Mouse (Mus musculus): ENCODE data around the gene Kdsr. TPM values are rescaled to one million over a fixed set of nuclear protein-coding genes. Genes with fewer than 3 reads are reported as not detected.

Gene Kdsr
- polyA plus RNA-seq, 1 experiment, result 52.5 TPM

- Histone ChIP-seq H3K4me1 (ENCODE audit: control insufficient read depth, insufficient read depth, low read length) (peaks cover 5% of the 10 kb centered on the region), H3K27ac (ENCODE audit: insufficient read depth, low read length) (peak overlapping the region; percentile 66), H3K9me3 (replicated peaks; ENCODE audit: control insufficient read depth, insufficient read depth, low read length, poor library complexity, severe bottlenecking) (no peaks in the 10 kb centered on the region), H3K36me3 (ENCODE audit: control insufficient read depth, insufficient read depth, low read length, poor library complexity, severe bottlenecking) (peaks cover 4% of the 10 kb centered on the region; the same call in 1 of the 2 replicates), H3K27me3 (ENCODE audit: control insufficient read depth, insufficient read depth, low read length, poor library complexity, severe bottlenecking) (no peaks in the 10 kb centered on the region), H3K9ac (ENCODE audit: low read depth, poor library complexity, severe bottlenecking) (peak overlapping the region; percentile 97), H3K4me3 (ENCODE audit: low read depth, low read length) (peak overlapping the region; percentile 99)
- no peak for TF ChIP-seq POLR2A (IDR thresholded peaks at IDR 0.05; ENCODE audit: insufficient read depth, low read length)
- no peak for TF ChIP-seq EP300 (IDR thresholded peaks at IDR 0.05; ENCODE audit: insufficient read depth, low read depth, low read length)
- TF ChIP-seq CTCF (IDR thresholded peaks at IDR 0.05; ENCODE audit: low read depth, low read length), result no peak
Measured at GRCm38 (mm10) chr1:106795634-106796541, 36.4 kb upstream of the Kdsr start.

DNA sequence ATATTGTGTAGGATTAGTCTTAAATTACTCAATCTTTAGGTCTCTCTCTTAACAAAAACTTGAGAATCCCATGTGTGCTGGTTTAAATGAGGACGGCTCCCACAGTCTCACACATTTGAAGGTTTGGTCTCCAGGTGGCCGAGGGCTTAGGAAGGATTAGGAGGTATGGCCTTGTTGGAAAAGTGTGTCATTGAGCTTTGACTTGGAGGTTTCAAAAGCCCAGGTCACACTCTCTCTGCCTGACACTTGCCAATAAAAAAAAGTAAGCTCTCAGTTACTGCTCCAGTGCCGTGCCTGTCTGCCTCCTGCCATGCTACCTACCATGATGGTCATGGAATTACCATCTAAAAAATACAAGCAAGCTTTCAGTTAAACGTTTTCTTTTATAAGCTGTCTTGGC, 15.4 kb upstream of the Kdsr start:
- no peaks in the 10 kb centered on the region for H3K27me3 ChIP-seq (ENCODE audit: control insufficient read depth, insufficient read depth, low read length, poor library complexity, severe bottlenecking)
- H3K4me1 ChIP-seq (ENCODE audit: control insufficient read depth, insufficient read depth, low read length), result no peaks in the 10 kb centered on the region
- no peak overlapping the region for H3K27ac ChIP-seq (ENCODE audit: insufficient read depth, low read length)
- H3K36me3 ChIP-seq (ENCODE audit: control insufficient read depth, insufficient read depth, low read length, poor library complexity, severe bottlenecking), result peaks cover 47% of the 10 kb centered on the region
- no peak overlapping the region for H3K4me3 ChIP-seq (ENCODE audit: low read depth, low read length)
- TF ChIP-seq EP300 (IDR thresholded peaks at IDR 0.05; ENCODE audit: insufficient read depth, low read depth, low read length), result no peak
- no peak for TF ChIP-seq POLR2A (IDR thresholded peaks at IDR 0.05; ENCODE audit: insufficient read depth, low read length)
- no peak for TF ChIP-seq CTCF (IDR thresholded peaks at IDR 0.05; ENCODE audit: low read depth, low read length)
- H3K9me3 ChIP-seq (replicated peaks; ENCODE audit: control insufficient read depth, insufficient read depth, low read length, poor library complexity, severe bottlenecking), result no peaks in the 10 kb centered on the region
- no peak overlapping the region for H3K9ac ChIP-seq (ENCODE audit: low read depth, poor library complexity, severe bottlenecking)

- Histone ChIP-seq H3K36me3 (ENCODE audit: control insufficient read depth, insufficient read depth, low read length, poor library complexity, severe bottlenecking) (peaks cover 43% of the 10 kb centered on the region), H3K9ac (ENCODE audit: low read depth, poor library complexity, severe bottlenecking) (no peak overlapping the region), H3K4me1 (ENCODE audit: control insufficient read depth, insufficient read depth, low read length) (no peaks in the 10 kb centered on the region), H3K4me3 (ENCODE audit: low read depth, low read length) (no peak overlapping the region), H3K27me3 (ENCODE audit: control insufficient read depth, insufficient read depth, low read length, poor library complexity, severe bottlenecking) (no peaks in the 10 kb centered on the region), H3K27ac (ENCODE audit: insufficient read depth, low read length) (no peak overlapping the region), H3K9me3 (replicated peaks; ENCODE audit: control insufficient read depth, insufficient read depth, low read length, poor library complexity, severe bottlenecking) (no peaks in the 10 kb centered on the region)
- TF ChIP-seq CTCF (IDR thresholded peaks at IDR 0.05; ENCODE audit: low read depth, low read length), result no peak
- TF ChIP-seq EP300 (IDR thresholded peaks at IDR 0.05; ENCODE audit: insufficient read depth, low read depth, low read length), result no peak
- no peak for TF ChIP-seq POLR2A (IDR thresholded peaks at IDR 0.05; ENCODE audit: insufficient read depth, low read length)
Measured at GRCm38 (mm10) chr1:106774092-106774491, 14.6 kb upstream of the Kdsr start.

GRCm38 (mm10) chr1:106768773-106769172, 9.2 kb upstream of the Kdsr start:
- Histone ChIP-seq H3K4me3 (ENCODE audit: low read depth, low read length) (no peak overlapping the region), H3K27me3 (ENCODE audit: control insufficient read depth, insufficient read depth, low read length, poor library complexity, severe bottlenecking) (no peaks in the 10 kb centered on the region), H3K9me3 (replicated peaks; ENCODE audit: control insufficient read depth, insufficient read depth, low read length, poor library complexity, severe bottlenecking) (no peaks in the 10 kb centered on the region), H3K9ac (ENCODE audit: low read depth, poor library complexity, severe bottlenecking) (no peak overlapping the region), H3K4me1 (ENCODE audit: control insufficient read depth, insufficient read depth, low read length) (no peaks in the 10 kb centered on the region), H3K27ac (ENCODE audit: insufficient read depth, low read length) (no peak overlapping the region), H3K36me3 (ENCODE audit: control insufficient read depth, insufficient read depth, low read length, poor library complexity, severe bottlenecking) (peaks cover 26% of the 10 kb centered on the region)
- TF ChIP-seq EP300 (IDR thresholded peaks at IDR 0.05; ENCODE audit: insufficient read depth, low read depth, low read length) (no peak), CTCF (IDR thresholded peaks at IDR 0.05; ENCODE audit: low read depth, low read length) (no peak), POLR2A (IDR thresholded peaks at IDR 0.05; ENCODE audit: insufficient read depth, low read length) (no peak)

GRCm38 (mm10) chr1:106765771-106766170, 6.2 kb upstream of the Kdsr start:
- no peak for TF ChIP-seq CTCF (IDR thresholded peaks at IDR 0.05; ENCODE audit: low read depth, low read length)
- no peak for TF ChIP-seq EP300 (IDR thresholded peaks at IDR 0.05; ENCODE audit: insufficient read depth, low read depth, low read length)
- no peak for TF ChIP-seq POLR2A (IDR thresholded peaks at IDR 0.05; ENCODE audit: insufficient read depth, low read length)
- H3K36me3 ChIP-seq (ENCODE audit: control insufficient read depth, insufficient read depth, low read length, poor library complexity, severe bottlenecking), result peaks cover 16% of the 10 kb centered on the region

GRCm38 (mm10) chr1:106764846-106765245, 5.3 kb upstream of the Kdsr start:
- no peaks in the 10 kb centered on the region for H3K27me3 ChIP-seq (ENCODE audit: control insufficient read depth, insufficient read depth, low read length, poor library complexity, severe bottlenecking)
- no peak overlapping the region for H3K27ac ChIP-seq (ENCODE audit: insufficient read depth, low read length)
- H3K9me3 ChIP-seq (replicated peaks; ENCODE audit: control insufficient read depth, insufficient read depth, low read length, poor library complexity, severe bottlenecking), result no peaks in the 10 kb centered on the region
- no peak overlapping the region for H3K4me3 ChIP-seq (ENCODE audit: low read depth, low read length)
- peaks cover 13% of the 10 kb centered on the region for H3K36me3 ChIP-seq (ENCODE audit: control insufficient read depth, insufficient read depth, low read length, poor library complexity, severe bottlenecking)
- TF ChIP-seq POLR2A (IDR thresholded peaks at IDR 0.05; ENCODE audit: insufficient read depth, low read length) (no peak), EP300 (IDR thresholded peaks at IDR 0.05; ENCODE audit: insufficient read depth, low read depth, low read length) (no peak), CTCF (IDR thresholded peaks at IDR 0.05; ENCODE audit: low read depth, low read length) (no peak)
- no peak overlapping the region for H3K9ac ChIP-seq (ENCODE audit: low read depth, poor library complexity, severe bottlenecking)
- no peaks in the 10 kb centered on the region for H3K4me1 ChIP-seq (ENCODE audit: control insufficient read depth, insufficient read depth, low read length)

More at GRCm38 (mm10) chr1:106765771-106766170, 6.2 kb upstream of the Kdsr start:
- no peaks in the 10 kb centered on the region for H3K27me3 ChIP-seq (ENCODE audit: control insufficient read depth, insufficient read depth, low read length, poor library complexity, severe bottlenecking)
- H3K9me3 ChIP-seq (replicated peaks; ENCODE audit: control insufficient read depth, insufficient read depth, low read length, poor library complexity, severe bottlenecking), result no peaks in the 10 kb centered on the region
- H3K4me3 ChIP-seq (ENCODE audit: low read depth, low read length), result no peak overlapping the region
- H3K9ac ChIP-seq (ENCODE audit: low read depth, poor library complexity, severe bottlenecking), result no peak overlapping the region
- H3K27ac ChIP-seq (ENCODE audit: insufficient read depth, low read length), result no peak overlapping the region
- H3K4me1 ChIP-seq (ENCODE audit: control insufficient read depth, insufficient read depth, low read length), result no peaks in the 10 kb centered on the region

Measured in ES-Bruce4 (cell line).